Mouse (Mus musculus): Measurements from ENCODE around the gene Zxdc. TPM values are rescaled to one million over a fixed set of nuclear protein-coding genes. Genes with fewer than 3 reads are reported as not detected.

Gene Zxdc
- polyA plus RNA-seq, 1 experiment from 2014 or later = 5.4 TPM

GRCm38 (mm10) chr6:90363301-90363700 is 6.0 kb upstream of the Zxdc start:
- WGBS = 74% methylated on average over 5 of the region's 5 CpGs

GRCm38 (mm10) chr6:90369725-90370553 is 647 bp downstream of the Zxdc start:
- H3K9me3 ChIP-seq (ENCODE audit: control insufficient read depth, low read length) = no peaks in the 10 kb centered on the region
- peak overlapping the region; percentile 91 for H3K4me3 ChIP-seq (ENCODE audit: low read length)
- H3K4me2 ChIP-seq (ENCODE audit: low read depth, low read length) = peak overlapping the region; percentile 99
- WGBS = 0% methylated on average over 58 of the region's 98 CpGs
- peak overlapping the region; percentile 90 for H3K9ac ChIP-seq (ENCODE audit: low read length)
- H3K27me3 ChIP-seq (ENCODE audit: control insufficient read depth, insufficient read depth, low read depth, low read length) = no peaks in the 10 kb centered on the region
- peak overlapping the region; percentile 71 for H3K27ac ChIP-seq (ENCODE audit: low read length)
- peaks cover 16% of the 10 kb centered on the region for H3K4me1 ChIP-seq (replicated peaks; ENCODE audit: control insufficient read depth, insufficient read depth, low read length)
- peak; percentile 78 for ATAC-seq (ENCODE audit: low read depth)
- H3K36me3 ChIP-seq (ENCODE audit: control insufficient read depth, insufficient read depth, low read length) = peaks cover 14% of the 10 kb centered on the region

More at GRCm38 (mm10) chr6:90363301-90363700, 6.0 kb upstream of the Zxdc start:
- no peaks in the 10 kb centered on the region for H3K9me3 ChIP-seq (ENCODE audit: control insufficient read depth, low read length)
- H3K27ac ChIP-seq (ENCODE audit: low read length) = no peak overlapping the region
- no peaks in the 10 kb centered on the region for H3K27me3 ChIP-seq (ENCODE audit: control insufficient read depth, insufficient read depth, low read depth, low read length)
- H3K36me3 ChIP-seq (ENCODE audit: control insufficient read depth, insufficient read depth, low read length) = no peaks in the 10 kb centered on the region
- no peak overlapping the region for H3K9ac ChIP-seq (ENCODE audit: low read length)
- no peak overlapping the region for H3K4me3 ChIP-seq (ENCODE audit: low read length)
- no peak overlapping the region for H3K4me2 ChIP-seq (ENCODE audit: low read depth, low read length)
- peaks cover 12% of the 10 kb centered on the region for H3K4me1 ChIP-seq (replicated peaks; ENCODE audit: control insufficient read depth, insufficient read depth, low read length)
- no peak for ATAC-seq (ENCODE audit: low read depth)

DNA sequence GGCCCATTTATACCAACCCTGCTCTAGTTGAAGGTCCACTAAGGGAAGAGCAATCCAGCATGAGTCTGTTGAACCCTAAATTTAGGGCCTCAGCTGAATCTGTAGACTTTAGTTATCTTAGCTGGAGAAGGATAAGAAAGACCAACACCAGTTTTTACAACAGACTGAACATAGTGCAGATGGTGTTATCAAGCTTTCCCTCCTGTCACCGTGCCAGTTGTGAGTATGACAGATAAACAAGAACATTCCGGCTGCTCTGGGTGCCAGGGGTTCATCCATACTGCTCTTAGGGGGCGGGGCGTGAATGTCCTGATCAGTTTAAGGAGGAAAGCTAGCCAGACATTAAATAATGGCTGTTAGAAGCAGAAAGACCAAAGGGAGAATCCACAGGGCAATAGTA is 5.4 kb downstream of the Zxdc start:
- ATAC-seq (ENCODE audit: low read depth) = no peak
- Histone ChIP-seq H3K4me1 (replicated peaks; ENCODE audit: control insufficient read depth, insufficient read depth, low read length) (peaks cover 16% of the 10 kb centered on the region), H3K4me3 (ENCODE audit: low read length) (no peak overlapping the region), H3K9ac (ENCODE audit: low read length) (no peak overlapping the region), H3K27ac (ENCODE audit: low read length) (no peak overlapping the region), H3K27me3 (ENCODE audit: control insufficient read depth, insufficient read depth, low read depth, low read length) (no peaks in the 10 kb centered on the region), H3K4me2 (ENCODE audit: low read depth, low read length) (no peak overlapping the region), H3K9me3 (ENCODE audit: control insufficient read depth, low read length) (no peaks in the 10 kb centered on the region), H3K36me3 (ENCODE audit: control insufficient read depth, insufficient read depth, low read length) (peaks cover 26% of the 10 kb centered on the region)
- 63% methylated on average over 4 of the region's 4 CpGs for WGBS

- 89% methylated on average over 2 of the region's 2 CpGs for WGBS
- no peak for ATAC-seq (ENCODE audit: low read depth)
- H3K9me3 ChIP-seq (ENCODE audit: control insufficient read depth, low read length) = no peaks in the 10 kb centered on the region
- no peaks in the 10 kb centered on the region for H3K27me3 ChIP-seq (ENCODE audit: control insufficient read depth, insufficient read depth, low read depth, low read length)
- H3K4me3 ChIP-seq (ENCODE audit: low read length) = no peak overlapping the region
- H3K4me1 ChIP-seq (replicated peaks; ENCODE audit: control insufficient read depth, insufficient read depth, low read length) = no peaks in the 10 kb centered on the region
- H3K36me3 ChIP-seq (ENCODE audit: control insufficient read depth, insufficient read depth, low read length) = peaks cover 49% of the 10 kb centered on the region
- H3K4me2 ChIP-seq (ENCODE audit: low read depth, low read length) = no peak overlapping the region
- no peak overlapping the region for H3K9ac ChIP-seq (ENCODE audit: low read length)
- H3K27ac ChIP-seq (ENCODE audit: low read length) = no peak overlapping the region
Measured at GRCm38 (mm10) chr6:90377708-90378107, 8.4 kb downstream of the Zxdc start.

- Histone ChIP-seq H3K36me3 (ENCODE audit: control insufficient read depth, insufficient read depth, low read length) (peaks cover 50% of the 10 kb centered on the region), H3K4me3 (ENCODE audit: low read length) (no peak overlapping the region), H3K27ac (ENCODE audit: low read length) (no peak overlapping the region), H3K27me3 (ENCODE audit: control insufficient read depth, insufficient read depth, low read depth, low read length) (no peaks in the 10 kb centered on the region), H3K9me3 (ENCODE audit: control insufficient read depth, low read length) (no peaks in the 10 kb centered on the region), H3K9ac (ENCODE audit: low read length) (no peak overlapping the region), H3K4me1 (replicated peaks; ENCODE audit: control insufficient read depth, insufficient read depth, low read length) (no peaks in the 10 kb centered on the region), H3K4me2 (ENCODE audit: low read depth, low read length) (no peak overlapping the region)
- WGBS = 89% methylated on average over 2 of the region's 2 CpGs
- no peak for ATAC-seq (ENCODE audit: low read depth)
Measured at GRCm38 (mm10) chr6:90381465-90381864, 12.2 kb downstream of the Zxdc start.

DNA sequence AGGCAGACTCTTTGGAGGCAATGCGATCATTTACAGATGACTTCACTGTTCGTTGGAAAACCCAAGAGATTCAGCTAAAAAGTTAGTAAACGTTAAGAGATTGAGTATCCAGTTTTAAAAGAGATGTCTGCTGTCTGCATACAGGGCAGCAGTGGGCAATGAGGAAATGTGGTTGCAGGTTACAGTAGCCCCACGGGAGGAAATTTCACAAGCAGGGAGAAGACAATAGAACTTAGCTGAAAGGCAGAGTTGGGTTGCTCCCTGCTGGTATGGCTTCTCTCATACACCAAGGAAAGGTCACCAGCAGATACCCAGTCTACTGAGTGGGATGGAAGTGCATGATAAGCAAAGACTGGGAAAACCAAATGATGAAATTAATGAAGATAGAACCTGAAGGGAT is 21.3 kb downstream of the Zxdc start:
- no peak for ATAC-seq (ENCODE audit: low read depth)
- H3K4me1 ChIP-seq (replicated peaks; ENCODE audit: control insufficient read depth, insufficient read depth, low read length) = no peaks in the 10 kb centered on the region
- no peak overlapping the region for H3K9ac ChIP-seq (ENCODE audit: low read length)
- no peak overlapping the region for H3K4me2 ChIP-seq (ENCODE audit: low read depth, low read length)
- H3K9me3 ChIP-seq (ENCODE audit: control insufficient read depth, low read length) = no peaks in the 10 kb centered on the region
- 83% methylated on average over 4 of the region's 4 CpGs for WGBS
- peaks cover 6% of the 10 kb centered on the region; the same call in 1 of the 2 replicates for H3K36me3 ChIP-seq (ENCODE audit: control insufficient read depth, insufficient read depth, low read length)
- H3K4me3 ChIP-seq (ENCODE audit: low read length) = no peak overlapping the region
- H3K27ac ChIP-seq (ENCODE audit: low read length) = no peak overlapping the region
- no peaks in the 10 kb centered on the region for H3K27me3 ChIP-seq (ENCODE audit: control insufficient read depth, insufficient read depth, low read depth, low read length)

GRCm38 (mm10) chr6:90393948-90394347 is 24.7 kb downstream of the Zxdc start:
- no peak overlapping the region for H3K4me2 ChIP-seq (ENCODE audit: low read depth, low read length)
- H3K4me1 ChIP-seq (replicated peaks; ENCODE audit: control insufficient read depth, insufficient read depth, low read length) = no peaks in the 10 kb centered on the region
- H3K4me3 ChIP-seq (ENCODE audit: low read length) = no peak overlapping the region
- no peaks in the 10 kb centered on the region; the same call in 1 of the 2 replicates for H3K36me3 ChIP-seq (ENCODE audit: control insufficient read depth, insufficient read depth, low read length)
- no peaks in the 10 kb centered on the region for H3K9me3 ChIP-seq (ENCODE audit: control insufficient read depth, low read length)
- no peak for ATAC-seq (ENCODE audit: low read depth)
- H3K27ac ChIP-seq (ENCODE audit: low read length) = no peak overlapping the region
- no peaks in the 10 kb centered on the region for H3K27me3 ChIP-seq (ENCODE audit: control insufficient read depth, insufficient read depth, low read depth, low read length)
- no peak overlapping the region for H3K9ac ChIP-seq (ENCODE audit: low read length)
- 45% methylated on average over 3 of the region's 3 CpGs for WGBS

DNA sequence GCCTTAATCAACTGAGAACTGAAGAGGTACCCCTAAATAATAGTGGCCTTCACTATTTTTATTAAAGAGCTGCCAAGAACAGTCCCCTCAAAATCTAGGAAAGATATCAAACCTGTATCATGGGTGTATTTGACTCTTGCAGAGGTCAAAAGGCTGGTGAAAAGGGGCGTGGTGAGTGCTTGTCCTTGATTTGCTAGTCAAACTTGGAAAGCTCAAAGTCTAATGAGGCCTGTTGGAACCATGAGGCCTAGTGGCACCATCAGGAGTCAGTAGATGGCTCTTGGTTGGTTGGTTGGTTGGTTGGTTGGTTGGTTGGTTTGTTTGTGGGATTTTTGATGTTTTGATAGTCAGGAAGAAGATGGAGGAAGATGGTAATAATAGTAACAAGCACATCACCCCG is 26.5 kb downstream of the Zxdc start:
- ATAC-seq (ENCODE audit: low read depth) = no peak
- WGBS = 87% methylated on average over 2 of the region's 2 CpGs
- H3K4me3 ChIP-seq (ENCODE audit: low read length) = no peak overlapping the region

GRCm38 (mm10) chr6:90397291-90397690 is 28.0 kb downstream of the Zxdc start:
- Histone ChIP-seq H3K27me3 (ENCODE audit: control insufficient read depth, insufficient read depth, low read depth, low read length) (no peaks in the 10 kb centered on the region), H3K4me3 (ENCODE audit: low read length) (no peak overlapping the region), H3K4me2 (ENCODE audit: low read depth, low read length) (no peak overlapping the region), H3K4me1 (replicated peaks; ENCODE audit: control insufficient read depth, insufficient read depth, low read length) (no peaks in the 10 kb centered on the region), H3K36me3 (ENCODE audit: control insufficient read depth, insufficient read depth, low read length) (peaks cover 7% of the 10 kb centered on the region), H3K9me3 (ENCODE audit: control insufficient read depth, low read length) (no peaks in the 10 kb centered on the region), H3K9ac (ENCODE audit: low read length) (no peak overlapping the region), H3K27ac (ENCODE audit: low read length) (no peak overlapping the region)
- WGBS = 78% methylated on average over 3 of the region's 3 CpGs
- no peak for ATAC-seq (ENCODE audit: low read depth)

More for the DNA sequence above, 26.5 kb downstream of the Zxdc start:
- no peaks in the 10 kb centered on the region; the same call in 1 of the 2 replicates for H3K36me3 ChIP-seq (ENCODE audit: control insufficient read depth, insufficient read depth, low read length)
- no peaks in the 10 kb centered on the region for H3K27me3 ChIP-seq (ENCODE audit: control insufficient read depth, insufficient read depth, low read depth, low read length)
- H3K9me3 ChIP-seq (ENCODE audit: control insufficient read depth, low read length) = no peaks in the 10 kb centered on the region
- no peaks in the 10 kb centered on the region for H3K4me1 ChIP-seq (replicated peaks; ENCODE audit: control insufficient read depth, insufficient read depth, low read length)
- H3K9ac ChIP-seq (ENCODE audit: low read length) = no peak overlapping the region
- H3K4me2 ChIP-seq (ENCODE audit: low read depth, low read length) = no peak overlapping the region
- no peak overlapping the region for H3K27ac ChIP-seq (ENCODE audit: low read length)

Data from lung, embryonic 16.5 days (tissue).